Mouse (Mus musculus): ENCODE measurements around the gene Fes. TPM values are rescaled to one million over a fixed set of nuclear protein-coding genes. Genes with fewer than 3 reads are reported as not detected.

The Fes gene
- total and polyA plus RNA-seq, 3 experiments = 2.7 to 6.6 TPM; not detected in 1

DNA sequence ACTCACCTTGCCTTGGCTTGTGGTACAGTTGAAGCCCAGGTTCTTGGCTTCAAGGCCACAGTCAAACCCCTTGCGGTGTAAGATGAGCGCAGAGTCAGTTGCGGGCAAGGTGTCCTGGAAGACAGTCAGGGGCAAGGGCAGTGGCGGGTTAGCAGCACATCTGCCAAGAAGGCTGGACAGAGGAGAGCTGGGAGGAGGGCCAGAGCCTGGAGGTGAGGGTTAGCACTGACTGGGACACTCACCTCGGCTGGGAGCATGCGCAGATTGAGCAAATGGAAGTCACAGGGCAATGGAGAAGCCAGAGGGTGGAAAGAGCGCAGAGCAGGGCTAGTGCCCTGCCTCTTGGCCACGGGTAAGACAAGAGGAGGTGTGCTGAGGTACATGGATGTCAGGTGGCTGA lies 34.8 kb downstream of the Fes start:
- Histone ChIP-seq H3K4me1 (ENCODE audit: control insufficient read depth in 1 of 2, insufficient read depth in 2 of 2, low read length in 2 of 2) (no peaks in the 10 kb centered on the region; a peak in 1 of 4 replicates), H3K4me3 (ENCODE audit: control insufficient read depth in 1 of 2, insufficient read depth in 1 of 2, low read depth in 2 of 2, low read length in 2 of 2) (no peak overlapping the region), H3K9me3 (replicated peaks; ENCODE audit: insufficient read depth, low read length) (no peaks in the 10 kb centered on the region), H3K36me3 (ENCODE audit: control insufficient read depth in 1 of 2, insufficient read depth in 2 of 2, low read length in 2 of 2) (no peaks in the 10 kb centered on the region; a peak in 2 of 4 replicates), H3K79me2 (ENCODE audit: control insufficient read depth, insufficient read depth, low read length, poor library complexity) (no peaks in the 10 kb centered on the region), H3K27ac (ENCODE audit: control insufficient read depth, low read depth, low read length) (no peak overlapping the region), H3K9ac (ENCODE audit: control insufficient read depth, low read depth, low read length, poor library complexity, severe bottlenecking) (no peak overlapping the region), H3K27me3 (ENCODE audit: control insufficient read depth in 1 of 2, insufficient read depth in 2 of 2, low read length in 2 of 2) (no peaks in the 10 kb centered on the region)
- no peak for TF ChIP-seq POLR2A (IDR thresholded peaks at IDR 0.05; ENCODE audit: control insufficient read depth in 1 of 2, insufficient read depth in 1 of 2, low read depth in 1 of 2, low read length in 2 of 2, poor library complexity in 1 of 2)
- no peak for TF ChIP-seq ETS1 (IDR thresholded peaks at IDR 0.05; ENCODE audit: low read depth, low read length)
- TF ChIP-seq TBP (IDR thresholded peaks at IDR 0.05; ENCODE audit: low read depth, low read length) = no peak
- no peak for TF ChIP-seq ELF1 (IDR thresholded peaks at IDR 0.05; ENCODE audit: low read depth, low read length)
- DNase-seq (ENCODE audit: low read depth, low spot score) = no peak

DNA sequence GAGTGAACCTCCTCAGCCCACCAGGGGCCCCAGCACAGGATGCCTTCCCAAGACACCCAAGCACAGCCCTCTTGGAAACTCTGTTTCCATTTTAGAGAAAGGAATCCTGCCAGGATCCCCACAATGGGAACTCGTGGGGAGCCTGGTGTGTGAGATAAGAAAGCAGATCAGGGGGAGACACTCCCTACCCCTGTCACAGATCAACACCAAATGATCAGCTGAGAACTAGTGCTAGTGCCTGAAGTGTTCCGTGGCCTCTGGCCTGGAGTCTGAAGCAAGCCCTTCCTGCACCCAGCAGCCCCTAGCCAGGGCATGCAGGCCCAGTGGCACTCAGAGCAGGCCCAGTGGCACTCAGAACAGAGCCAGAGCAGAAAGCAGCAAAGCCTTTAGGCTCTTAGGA lies 36.9 kb downstream of the Fes start:
- Histone ChIP-seq H3K4me1 (ENCODE audit: control insufficient read depth in 1 of 2, insufficient read depth in 2 of 2, low read length in 2 of 2) (peaks cover 0 to 3% of the 10 kb centered on the region in 2 experiments; a peak in 1 of 4 replicates), H3K27ac (ENCODE audit: control insufficient read depth, low read depth, low read length) (no peak overlapping the region), H3K27me3 (ENCODE audit: control insufficient read depth in 1 of 2, insufficient read depth in 2 of 2, low read length in 2 of 2) (no peaks in the 10 kb centered on the region), H3K79me2 (ENCODE audit: control insufficient read depth, insufficient read depth, low read length, poor library complexity) (no peaks in the 10 kb centered on the region), H3K9ac (ENCODE audit: control insufficient read depth, low read depth, low read length, poor library complexity, severe bottlenecking) (no peak overlapping the region), H3K36me3 (ENCODE audit: control insufficient read depth in 1 of 2, insufficient read depth in 2 of 2, low read length in 2 of 2) (no peaks in the 10 kb centered on the region; a peak in 2 of 4 replicates), H3K9me3 (replicated peaks; ENCODE audit: insufficient read depth, low read length) (no peaks in the 10 kb centered on the region), H3K4me3 (ENCODE audit: control insufficient read depth in 1 of 2, insufficient read depth in 1 of 2, low read depth in 2 of 2, low read length in 2 of 2) (no peak overlapping the region)
- no peak for TF ChIP-seq GATA1 (IDR thresholded peaks at IDR 0.05; ENCODE audit: low read depth, low read length)
- TF ChIP-seq EP300 (IDR thresholded peaks at IDR 0.05; ENCODE audit: low read depth in 1 of 2, low read length in 2 of 2) = no peak
- no peak for TF ChIP-seq MXI1 (IDR thresholded peaks at IDR 0.05; ENCODE audit: low read depth, low read length)
- no peak for TF ChIP-seq NRF1 (IDR thresholded peaks at IDR 0.05; ENCODE audit: insufficient read depth, low read depth, low read length, poor library complexity, severe bottlenecking)
- no peak for TF ChIP-seq MAX (IDR thresholded peaks at IDR 0.05; ENCODE audit: low read length)
- TF ChIP-seq NELFE (IDR thresholded peaks at IDR 0.05; ENCODE audit: low read depth, low read length) = no peak
- TF ChIP-seq HCFC1 (IDR thresholded peaks at IDR 0.05; ENCODE audit: low read depth, low read length) = no peak
- TF ChIP-seq E2F4 (IDR thresholded peaks at IDR 0.05; ENCODE audit: borderline replicate concordance, low read depth, low read length) = no peak
- no peak for TF ChIP-seq MEF2A (IDR thresholded peaks at IDR 0.05; ENCODE audit: extremely low read depth, insufficient replicate concordance, low read depth, low read length, poor library complexity, severe bottlenecking)
- no peak for TF ChIP-seq BHLHE40 (IDR thresholded peaks at IDR 0.05; ENCODE audit: borderline replicate concordance, low read depth, low read length)
- no peak for TF ChIP-seq KAT2A (conservative IDR thresholded peaks at IDR 0.05; ENCODE audit: low read depth, low read length)
- TF ChIP-seq ZKSCAN1 (IDR thresholded peaks at IDR 0.05; ENCODE audit: low read depth, low read length) = no peak
- no peak for TF ChIP-seq TCF12 (IDR thresholded peaks at IDR 0.05; ENCODE audit: low read depth, low read length)
- TF ChIP-seq ETS1 (IDR thresholded peaks at IDR 0.05; ENCODE audit: low read depth, low read length) = no peak
- TF ChIP-seq USF2 (IDR thresholded peaks at IDR 0.05; ENCODE audit: borderline replicate concordance in 1 of 2, insufficient read depth in 1 of 2, low read depth in 1 of 2, low read length in 2 of 2) = no peak
- no peak for TF ChIP-seq USF1 (IDR thresholded peaks at IDR 0.05; ENCODE audit: low read depth, low read length)
- TF ChIP-seq POLR2AphosphoS2 (IDR thresholded peaks at IDR 0.05; ENCODE audit: low read length) = no peak
- TF ChIP-seq MAFK (IDR thresholded peaks at IDR 0.05; ENCODE audit: borderline replicate concordance, low read depth, low read length) = no peak
- TF ChIP-seq GABPA (IDR thresholded peaks at IDR 0.05; ENCODE audit: low read depth, low read length) = no peak
- no peak for TF ChIP-seq ELF1 (IDR thresholded peaks at IDR 0.05; ENCODE audit: low read depth, low read length)
- no peak for DNase-seq (ENCODE audit: low read depth, low spot score)

Measured in MEL (cell line).